Mouse (Mus musculus) liver, embryonic 14.5 days (tissue): ENCODE measurements around the gene Galnt10.

ENCODE experiments used
- CTCF ChIP-seq: IDR thresholded peaks from 2 replicates; pipeline ENCODE4 v1.5.1; 2016; ENCODE audit warnings: antibody characterized with exemption, low read depth, control low read depth
- EP300 ChIP-seq: IDR thresholded peaks from 2 replicates; pipeline ENCODE4 v1.6.1; 2016; ENCODE audit warnings: antibody characterized with exemption, low read depth

DNA sequence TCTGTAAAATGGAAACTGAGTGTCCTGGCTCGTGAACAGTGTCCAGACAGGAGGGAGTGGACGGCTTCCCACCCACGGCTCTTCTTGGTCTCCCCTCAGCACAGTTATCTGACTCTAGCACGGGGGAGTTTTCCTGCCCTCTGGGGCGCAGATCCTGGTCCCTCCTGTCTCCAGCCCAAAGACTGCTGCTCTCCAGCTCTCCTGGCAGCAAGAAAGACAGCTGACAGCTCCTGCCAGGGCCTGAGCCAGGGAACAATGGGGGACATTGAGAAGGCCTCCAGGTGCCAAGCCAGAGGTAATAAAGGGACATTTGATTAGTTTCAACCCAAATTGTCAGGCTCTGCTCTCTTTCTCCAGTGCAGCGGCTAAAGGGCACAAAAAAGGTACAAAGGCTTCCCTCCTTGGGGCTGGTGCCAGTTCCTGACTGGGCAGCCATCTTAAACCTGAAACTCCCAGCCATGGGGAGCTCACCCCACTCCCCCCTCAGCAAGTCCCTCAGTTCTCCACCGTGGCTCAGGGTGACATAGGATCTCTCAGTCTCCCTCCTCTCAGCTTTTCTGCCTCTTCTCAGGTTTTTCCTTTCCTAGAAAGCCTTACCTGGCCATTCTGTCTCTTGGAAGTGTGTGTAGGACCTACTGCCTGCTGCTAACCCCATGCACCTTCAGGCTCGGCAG lies 11.5 kb downstream of the Galnt10 start:
- no peak for TF ChIP-seq CTCF
- TF ChIP-seq EP300, result no peak
